Mouse (Mus musculus) testis, adult 2 months (tissue): ENCODE results near the gene Orc2.

Experiments
- CTCF ChIP-seq: fragments of 200-500 bp; IDR thresholded peaks from 2 replicates; pipeline ENCODE4 v1.5.1; 2012; ENCODE audit warnings: low read depth, mild to moderate bottlenecking, inconsistent platforms, low read length, moderate library complexity; ENCODE audit not compliant: control insufficient read depth, insufficient read depth, insufficient replicate concordance
- POLR2A ChIP-seq: fragments of 200-500 bp; IDR thresholded peaks from 2 replicates; pipeline ENCODE4 v1.6.1; 2012; ENCODE audit warnings: low read depth, mild to moderate bottlenecking, inconsistent platforms, low read length, moderate library complexity; ENCODE audit not compliant: control insufficient read depth

- TF ChIP-seq POLR2A = no peak
- TF ChIP-seq CTCF = no peak
Measured at GRCm38 (mm10) chr1:58498758-58499157, 6.2 kb downstream of the Orc2 start.
